Mouse (Mus musculus) sigmoid colon, adult 10 weeks (tissue): ENCODE data around the gene Cacna1b. TPM values are rescaled to one million over a fixed set of nuclear protein-coding genes. Genes with fewer than 3 reads are reported as not detected.

Experiments used
- polyA plus RNA-seq: library from polyadenylated mRNA; stranded (reverse); fragments of 350-450 nt; fragmentation: Illumina TruSeq; extraction: RNeasy Lipid Tissue Mini Kit (QIAGEN cat#74804); gene quantifications from one replicate; pipeline ENCODE4 v1.2.3, GENCODE M21; 2014; ENCODE audit warnings: low read depth, low replicate concordance

The Cacna1b gene
- polyA plus RNA-seq: 2.7 TPM

GRCm38 (mm10) chr2:24763115-24763557 is at the start of gene Cacna1b:
Gene Cacna1b (minus strand): TSS chr2:24763152.

Other genes starting within 250 kb of the Cacna1b start
- 22.2 TPM for gene Ehmt1, start 156.5 kb upstream of the Cacna1b start, polyA plus RNA-seq
- gene Arrdc1, start 172.1 kb upstream of the Cacna1b start, polyA plus RNA-seq: 36.0 TPM
- 6.0 TPM for gene Zmynd19, start 186.6 kb upstream of the Cacna1b start, polyA plus RNA-seq
- gene Dph7, start 199.2 kb upstream of the Cacna1b start, polyA plus RNA-seq: 2.6 TPM
- 27.3 TPM for gene Mrpl41, start 211.9 kb upstream of the Cacna1b start, polyA plus RNA-seq
- 4.5 TPM for gene Pnpla7, start 212.9 kb upstream of the Cacna1b start, polyA plus RNA-seq